Mouse (Mus musculus) adrenal gland, adult 2 months (tissue): Measurements from ENCODE around the gene Asphd1. TPM values are rescaled to one million over a fixed set of nuclear protein-coding genes. Genes with fewer than 3 reads are reported as not detected.

ENCODE experiments used
- DNase-seq: peaks from one replicate; pipeline ENCODE4 v3.0.0; 2021
- polyA plus RNA-seq: library from polyadenylated mRNA; depleted of rRNA; stranded (reverse); fragments of >200 nt; gene quantifications from 2 replicates; pipeline ENCODE4 v1.2.3, GENCODE M21; 2012; rRNA removed
- total RNA-seq, 2 experiments: library from RNA; stranded (reverse); gene quantifications; 2 replicates each; pipeline ENCODE4 v1.2.3; 2021

Gene Asphd1
- total and polyA plus RNA-seq, 3 experiments = 0.66 to 2.5 (median 2.2) TPM

DNA sequence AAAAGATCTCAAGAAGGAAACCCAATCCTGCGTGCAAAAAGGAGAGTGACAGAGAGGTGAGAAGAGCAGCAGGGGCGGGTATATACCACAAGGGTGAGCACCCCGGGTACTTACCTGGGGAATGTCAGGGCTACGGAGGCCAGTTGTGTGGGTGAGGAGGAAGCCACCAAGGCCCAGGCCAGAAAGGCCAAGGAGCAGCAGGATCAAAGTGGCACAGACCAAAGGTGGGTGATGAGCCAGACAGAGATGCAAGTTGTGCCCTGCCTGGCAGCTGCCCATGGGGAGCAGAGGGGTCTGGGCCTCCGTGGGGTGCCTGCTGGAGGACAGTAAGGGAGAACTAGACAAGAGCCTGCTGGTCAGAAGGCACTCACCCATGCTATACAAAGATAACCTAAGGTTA is 52.5 kb downstream of the Asphd1 start:
- DNase-seq = no peak

Other genes starting within 250 kb of the Asphd1 start
- 10 to 100 TPM; 11.6 to 24.3 TPM for gene Coro1a, start 241.8 kb downstream of the Asphd1 start, total RNA-seq
- gene Coro1a, start 241.8 kb downstream of the Asphd1 start, polyA plus RNA-seq = 49.5 and 67.1 TPM in 2 replicates
- gene Mapk3, start 190.0 kb downstream of the Asphd1 start, total RNA-seq = 100 to 1,000 TPM; 139 to 169 TPM
- gene Mapk3, start 190.0 kb downstream of the Asphd1 start, polyA plus RNA-seq = 242 and 299 TPM in 2 replicates
- gene Gdpd3, start 183.2 kb downstream of the Asphd1 start, total RNA-seq = 1 to 10 TPM; 2.4 TPM
- gene Gdpd3, start 183.2 kb downstream of the Asphd1 start, polyA plus RNA-seq = 10.2 and 10.3 TPM in 2 replicates
- 100 to 1,000 TPM in 1 of 2 experiments, 10 to 100 TPM in 1; 92.8 to 136 TPM for gene Ypel3, start 172.6 kb downstream of the Asphd1 start, total RNA-seq
- gene Ypel3, start 172.6 kb downstream of the Asphd1 start, polyA plus RNA-seq = 970 and 1,207 TPM in 2 replicates
- gene Tbx6, start 168.1 kb downstream of the Asphd1 start, total RNA-seq = under 1 TPM; 0.31 to 0.75 TPM
- gene Tbx6, start 168.1 kb downstream of the Asphd1 start, polyA plus RNA-seq = 3.4 and 3.7 TPM in 2 replicates
- gene Ppp4c, start 157.1 kb downstream of the Asphd1 start, total RNA-seq = 10 to 100 TPM; 77.4 to 86.0 TPM
- 89.8 and 92.4 TPM in 2 replicates for gene Ppp4c, start 157.1 kb downstream of the Asphd1 start, polyA plus RNA-seq
- 10 to 100 TPM; 16.4 to 21.0 TPM for gene Fam57b, start 151.9 kb downstream of the Asphd1 start, total RNA-seq
- gene Fam57b, start 151.9 kb downstream of the Asphd1 start, polyA plus RNA-seq = 27.8 and 40.9 TPM in 2 replicates
- gene 4930451I11Rik, start 117.9 kb downstream of the Asphd1 start, total RNA-seq = not detected
- not detected in 2 replicates for gene 4930451I11Rik, start 117.9 kb downstream of the Asphd1 start, polyA plus RNA-seq
- under 1 TPM; 0.40 to 0.52 TPM for gene Doc2a, start 102.2 kb downstream of the Asphd1 start, total RNA-seq
- gene Doc2a, start 102.2 kb downstream of the Asphd1 start, polyA plus RNA-seq = 0.52 and 0.83 TPM in 2 replicates
- 10 to 100 TPM in 1 of 2 experiments, 1 to 10 TPM in 1; 8.2 to 16.3 TPM for gene Hirip3, start 87.6 kb downstream of the Asphd1 start, total RNA-seq
- gene Hirip3, start 87.6 kb downstream of the Asphd1 start, polyA plus RNA-seq = 1.4 and 2.9 TPM in 2 replicates
- gene Ino80e, start 87.2 kb downstream of the Asphd1 start, total RNA-seq = 10 to 100 TPM; 42.5 to 44.5 TPM
- gene Ino80e, start 87.2 kb downstream of the Asphd1 start, polyA plus RNA-seq = 73.8 and 75.0 TPM in 2 replicates
- 10 to 100 TPM; 60.6 to 66.8 TPM for gene Taok2, start 64.9 kb downstream of the Asphd1 start, total RNA-seq
- gene Taok2, start 64.9 kb downstream of the Asphd1 start, polyA plus RNA-seq = 136 and 169 TPM in 2 replicates
- 10 to 100 TPM; 28.1 to 35.4 TPM for gene Tmem219, start 26.7 kb downstream of the Asphd1 start, total RNA-seq
- gene Tmem219, start 26.7 kb downstream of the Asphd1 start, polyA plus RNA-seq = 242 and 243 TPM in 2 replicates
- gene Kctd13, start 20.7 kb downstream of the Asphd1 start, total RNA-seq = 10 to 100 TPM; 25.9 to 26.8 TPM
- 52.0 and 52.9 TPM in 2 replicates for gene Kctd13, start 20.7 kb downstream of the Asphd1 start, polyA plus RNA-seq
- 100 to 1,000 TPM in 1 of 2 experiments, 10 to 100 TPM in 1; 87.4 to 126 TPM for gene Sez6l2, start 981 bp upstream of the Asphd1 start, total RNA-seq
- gene Sez6l2, start 981 bp upstream of the Asphd1 start, polyA plus RNA-seq = 33.4 and 42.4 TPM in 2 replicates
- gene Cdipt, start 26.3 kb upstream of the Asphd1 start, total RNA-seq = 100 to 1,000 TPM; 102 to 107 TPM
- 239 and 259 TPM in 2 replicates for gene Cdipt, start 26.3 kb upstream of the Asphd1 start, polyA plus RNA-seq
- 1 to 10 TPM; 1.6 TPM for gene Cdiptos, start 26.5 kb upstream of the Asphd1 start, total RNA-seq
- 0.43 and 1.4 TPM in 2 replicates for gene Cdiptos, start 26.5 kb upstream of the Asphd1 start, polyA plus RNA-seq
- gene Mvp, start 65.0 kb upstream of the Asphd1 start, total RNA-seq = 100 to 1,000 TPM; 115 to 145 TPM
- 95.3 and 172 TPM in 2 replicates for gene Mvp, start 65.0 kb upstream of the Asphd1 start, polyA plus RNA-seq
- 1 to 10 TPM in 1 of 2 experiments, not detected in 1; 1.3 TPM for gene Pagr1b, start 66.9 kb upstream of the Asphd1 start, total RNA-seq
- gene Pagr1b, start 66.9 kb upstream of the Asphd1 start, polyA plus RNA-seq = 1.7 and 2.0 TPM in 2 replicates
- gene Pagr1a, start 67.8 kb upstream of the Asphd1 start, total RNA-seq = 10 to 100 TPM; 16.4 to 20.3 TPM
- gene Pagr1a, start 67.8 kb upstream of the Asphd1 start, polyA plus RNA-seq = 0.66 and 13.1 TPM in 2 replicates
- gene Gm42742, start 71.5 kb upstream of the Asphd1 start, total RNA-seq = 10 to 100 TPM; 19.9 to 29.2 TPM
- gene Gm42742, start 71.5 kb upstream of the Asphd1 start, polyA plus RNA-seq = 13.7 and 28.4 TPM in 2 replicates
- 1 to 10 TPM; 1.7 to 2.0 TPM for gene Prrt2, start 71.6 kb upstream of the Asphd1 start, total RNA-seq
- gene Prrt2, start 71.6 kb upstream of the Asphd1 start, polyA plus RNA-seq = 8.5 and 9.5 TPM in 2 replicates
- gene Maz, start 77.5 kb upstream of the Asphd1 start, total RNA-seq = 100 to 1,000 TPM in 1 of 2 experiments, 10 to 100 TPM in 1; 98.7 to 114 TPM
- 833 and 840 TPM in 2 replicates for gene Maz, start 77.5 kb upstream of the Asphd1 start, polyA plus RNA-seq
- gene Kif22, start 92.9 kb upstream of the Asphd1 start, total RNA-seq = 1 to 10 TPM; 2.1 to 2.5 TPM
- 0.64 and 0.89 TPM in 2 replicates for gene Kif22, start 92.9 kb upstream of the Asphd1 start, polyA plus RNA-seq
- gene Zg16, start 137.7 kb upstream of the Asphd1 start, total RNA-seq = not detected
- 0.18 and 0.49 TPM in 2 replicates for gene Zg16, start 137.7 kb upstream of the Asphd1 start, polyA plus RNA-seq
- 1 to 10 TPM; 1.6 to 1.9 TPM for gene AI467606, start 141.8 kb upstream of the Asphd1 start, total RNA-seq
- gene AI467606, start 141.8 kb upstream of the Asphd1 start, polyA plus RNA-seq = 7.6 TPM in 2 replicates
- under 1 TPM; 0.49 to 0.52 TPM for gene Qprt, start 172.6 kb upstream of the Asphd1 start, total RNA-seq
- gene Qprt, start 172.6 kb upstream of the Asphd1 start, polyA plus RNA-seq = 0.77 and 1.0 TPM in 2 replicates
- gene Spn, start 188.2 kb upstream of the Asphd1 start, total RNA-seq = 1 to 10 TPM in 1 of 2 experiments, under 1 TPM in 1; 0.58 to 1.0 TPM
- gene Spn, start 188.2 kb upstream of the Asphd1 start, polyA plus RNA-seq = 1.0 and 2.0 TPM in 2 replicates
- 10 to 100 TPM; 37.6 to 67.6 TPM for gene Cd2bp2, start 246.5 kb upstream of the Asphd1 start, total RNA-seq
- gene Cd2bp2, start 246.5 kb upstream of the Asphd1 start, polyA plus RNA-seq = 12.7 and 13.8 TPM in 2 replicates